Mouse (Mus musculus): ENCODE data around the gene Unc13c. TPM values are rescaled to one million over a fixed set of nuclear protein-coding genes. Genes with fewer than 3 reads are reported as not detected.

Gene Unc13c
- polyA plus RNA-seq, 2 experiments from 2014 or later = 0.07 TPM; not detected in 1

DNA sequence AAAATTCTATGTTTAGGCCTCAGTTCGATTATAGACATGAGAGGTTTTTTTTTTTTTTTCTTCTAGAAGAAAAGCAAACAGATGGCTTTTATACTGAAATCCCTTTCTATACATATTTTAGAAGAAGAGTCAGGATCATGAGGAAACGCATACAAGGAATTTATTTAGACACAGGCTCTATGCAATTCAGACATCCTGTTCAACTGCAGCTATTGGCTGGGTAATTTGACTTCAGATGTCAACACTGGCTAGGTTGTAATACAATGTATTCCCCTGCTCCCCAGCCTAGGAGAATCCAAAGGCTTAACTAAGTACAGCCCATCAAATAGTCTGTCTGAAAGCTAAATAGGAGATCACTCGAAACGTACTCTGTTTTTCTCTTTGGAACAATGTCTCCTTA lies 355.9 kb downstream of the Unc13c start:
- no peak for ATAC-seq

DNA sequence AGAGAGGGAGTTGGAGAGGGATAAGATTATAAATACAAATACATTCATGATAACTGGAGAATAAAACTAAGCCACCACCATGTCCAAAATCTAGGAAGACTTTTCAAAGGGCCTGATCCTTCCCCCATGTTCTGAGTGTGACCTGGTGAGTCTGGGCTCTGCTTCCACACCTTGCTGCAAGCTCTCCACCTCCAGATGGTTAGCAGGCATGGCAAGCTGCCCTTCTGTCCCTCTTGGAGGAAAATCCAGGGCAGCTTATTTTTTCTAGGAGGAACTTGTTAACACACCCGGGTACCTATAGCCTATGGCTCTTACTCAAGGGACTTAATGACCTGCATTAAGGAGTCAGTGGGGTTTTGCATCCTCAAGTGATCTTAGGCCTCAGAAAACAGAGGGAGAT lies 364.8 kb downstream of the Unc13c start:
- no peak for ATAC-seq

DNA sequence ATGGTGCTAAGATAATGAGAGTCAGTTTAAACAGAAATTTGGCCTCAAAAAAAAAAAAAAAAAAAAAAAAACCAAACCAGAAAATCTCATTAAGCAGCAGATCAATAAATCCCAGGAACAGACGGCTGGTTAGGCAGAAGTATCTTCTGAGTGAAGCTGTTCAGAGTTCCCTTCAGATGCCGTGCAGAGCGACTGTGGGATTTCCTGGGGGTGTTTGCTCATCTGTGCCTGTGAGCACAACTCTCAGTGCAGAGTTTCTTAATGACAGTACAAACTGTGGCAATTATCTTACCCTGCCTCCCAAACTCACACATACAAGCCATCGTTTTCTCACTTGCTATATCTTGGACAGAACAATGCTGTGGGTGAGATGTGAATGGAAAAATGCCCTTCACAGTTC lies 403.2 kb downstream of the Unc13c start:
- ATAC-seq = no peak

- ATAC-seq = no peak
These were observed 408.7 kb downstream of the Unc13c start for GRCm38 (mm10) chr9:73560037-73560436.

GRCm38 (mm10) chr9:73557805-73558204 lies 411.0 kb downstream of the Unc13c start:
- ATAC-seq = no peak

DNA sequence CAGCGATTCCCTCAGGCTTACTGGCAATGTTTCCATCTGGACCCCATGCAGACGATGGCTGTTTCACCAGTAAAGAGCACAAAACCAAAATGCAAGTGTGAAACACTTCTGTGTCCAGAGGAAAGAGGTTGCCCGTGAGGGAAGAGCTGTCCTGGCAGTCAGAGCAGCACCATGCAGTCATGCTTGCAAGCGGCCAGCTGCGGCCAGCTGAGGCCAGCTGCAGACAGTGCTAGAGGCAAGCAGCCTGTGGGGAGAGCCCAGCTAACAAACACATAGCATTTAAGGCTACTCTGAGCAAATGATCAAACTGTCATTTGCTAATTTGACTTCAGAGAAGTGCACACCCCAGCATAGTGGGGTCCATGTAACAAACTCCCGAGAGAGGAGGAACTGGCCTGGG lies 413.4 kb downstream of the Unc13c start:
- ATAC-seq = no peak

- no peak for ATAC-seq
These were observed 496.2 kb downstream of the Unc13c start for GRCm38 (mm10) chr9:73472568-73472967.

DNA sequence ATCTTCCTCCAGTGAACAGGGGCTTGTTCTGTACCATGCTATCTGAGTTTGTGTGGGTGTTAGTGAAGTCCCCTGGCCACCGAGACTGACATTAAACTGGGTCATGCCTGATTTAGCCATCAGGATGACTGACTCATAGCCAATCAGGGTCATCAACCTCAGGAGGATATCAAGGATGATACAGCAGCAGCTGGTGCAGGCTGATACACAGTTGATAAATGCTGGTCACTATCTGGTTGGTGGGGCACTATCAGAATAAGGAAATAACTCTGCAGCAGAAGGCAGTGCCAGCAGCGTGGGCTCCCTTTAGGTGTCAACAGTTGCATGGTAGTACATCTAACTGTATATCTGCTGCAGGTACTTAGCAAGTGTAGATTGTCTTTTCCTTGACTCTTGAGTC lies 506.7 kb downstream of the Unc13c start:
- ATAC-seq = no peak

GRCm38 (mm10) chr9:73450009-73450408 lies 518.8 kb downstream of the Unc13c start:
- ATAC-seq = no peak

DNA sequence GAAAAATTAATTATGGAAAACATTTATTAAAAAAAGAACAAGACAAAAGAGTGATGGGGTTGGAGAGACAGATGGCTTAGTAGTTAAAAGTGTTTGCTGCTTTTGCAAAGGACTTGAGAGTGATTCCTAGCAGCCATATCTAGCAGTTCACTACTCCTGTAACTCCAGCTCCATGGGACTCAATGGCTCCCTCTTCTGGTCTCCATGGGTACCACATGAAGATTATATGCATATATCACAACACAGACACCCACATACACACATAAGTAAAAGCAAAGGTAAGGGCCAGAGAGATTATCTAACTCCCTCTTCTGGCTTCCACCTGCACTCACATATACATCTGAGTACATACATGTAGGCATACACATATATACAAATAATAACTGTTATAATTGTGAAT lies 519.5 kb downstream of the Unc13c start:
- no peak for ATAC-seq

DNA sequence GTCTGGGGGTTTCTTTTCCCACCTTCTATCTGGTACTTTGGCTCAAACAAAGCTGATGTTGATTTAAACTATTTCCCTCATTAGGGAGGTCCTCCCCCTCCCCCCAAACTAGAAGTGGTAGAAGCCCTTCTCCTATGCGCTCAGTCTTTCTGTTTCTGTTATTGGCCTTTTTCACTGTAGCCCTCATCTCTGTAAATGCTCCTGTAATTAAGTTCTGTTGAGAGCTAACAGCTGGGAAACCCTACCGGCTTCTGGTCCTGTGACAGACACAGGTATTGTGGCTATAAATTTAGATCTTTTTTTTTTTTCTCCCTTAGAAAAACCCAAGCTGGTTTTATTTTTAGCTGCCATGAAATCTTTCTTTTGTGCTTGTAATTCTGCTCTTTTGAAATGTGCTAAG lies 536.8 kb downstream of the Unc13c start:
- no peak for ATAC-seq

Other genes starting within 250 kb of the Unc13c start
- gene Wdr72, start 141.4 kb upstream of the Unc13c start, polyA plus RNA-seq (2017; shearing (Covaris generic)) = under 1 TPM in 1 of 2 experiments, not detected in 1; 0.32 TPM